Mouse (Mus musculus) brain, embryonic 14.5 days (tissue): ENCODE results near the gene Tbx3. TPM values are rescaled to one million over a fixed set of nuclear protein-coding genes. Genes with fewer than 3 reads are reported as not detected.
A peak's percentile ranks its signal among the peaks of the same experiment; 100 is the strongest.

ENCODE experiments used
- DNase-seq: peaks from one replicate; pipeline ENCODE4 v3.0.0-alpha.2; 2011; ENCODE audit warnings: low read depth
- CTCF ChIP-seq: fragments of 200-500 bp; IDR thresholded peaks from 2 replicates; pipeline ENCODE4 v1.5.1; 2012; ENCODE audit warnings: inconsistent platforms, mild to moderate bottlenecking, moderate library complexity, borderline replicate concordance; ENCODE audit not compliant: insufficient read depth, insufficient read length; ENCODE audit errors: extremely low read depth
- POLR2A ChIP-seq: fragments of 200-500 bp; IDR thresholded peaks from 2 replicates; pipeline ENCODE4 v1.6.1; 2012; ENCODE audit warnings: mild to moderate bottlenecking, inconsistent platforms, borderline replicate concordance; ENCODE audit not compliant: poor library complexity, insufficient read depth, insufficient read length, severe bottlenecking; ENCODE audit errors: extremely low read depth
- polyA plus RNA-seq: library from polyadenylated mRNA; depleted of rRNA; stranded (reverse); fragments of >200 nt; gene quantifications from 2 replicates; pipeline ENCODE4 v1.2.3, GENCODE M21; 2012

Gene Tbx3
- polyA plus RNA-seq, 1 experiment, result 3.0 TPM

- TF ChIP-seq CTCF, result no peak
- TF ChIP-seq POLR2A, result no peak
- peak; percentile 55 for DNase-seq
Measured at GRCm38 (mm10) chr5:119673716-119674605, 3.5 kb downstream of the Tbx3 start.

GRCm38 (mm10) chr5:119674606-119675330 is 4.3 kb downstream of the Tbx3 start:
- DNase-seq, result no peak
- TF ChIP-seq CTCF (no peak), POLR2A (no peak)

- no peak for DNase-seq
- TF ChIP-seq POLR2A (no peak), CTCF (no peak)
Measured at GRCm38 (mm10) chr5:119676245-119676644, 5.8 kb downstream of the Tbx3 start.

- DNase-seq, result no peak
- TF ChIP-seq POLR2A (no peak), CTCF (no peak)
Measured at GRCm38 (mm10) chr5:119678516-119678915, 8.0 kb downstream of the Tbx3 start.

GRCm38 (mm10) chr5:119679084-119679483 is 8.6 kb downstream of the Tbx3 start:
- DNase-seq, result no peak
- TF ChIP-seq CTCF (no peak), POLR2A (no peak)

GRCm38 (mm10) chr5:119679614-119680328 is 9.3 kb downstream of the Tbx3 start:
- no peak for TF ChIP-seq POLR2A
- no peak for TF ChIP-seq CTCF

GRCm38 (mm10) chr5:119680329-119681010 is 10.0 kb downstream of the Tbx3 start:
- no peak for DNase-seq
- no peak for TF ChIP-seq CTCF
- TF ChIP-seq POLR2A, result no peak

More at GRCm38 (mm10) chr5:119679614-119680328, 9.3 kb downstream of the Tbx3 start:
- DNase-seq, result no peak

GRCm38 (mm10) chr5:119681011-119681832 is 10.8 kb downstream of the Tbx3 start:
- TF ChIP-seq POLR2A (no peak), CTCF (no peak)

GRCm38 (mm10) chr5:119681833-119682210 is 11.4 kb downstream of the Tbx3 start:
- no peak for DNase-seq
- TF ChIP-seq POLR2A, result no peak

More at GRCm38 (mm10) chr5:119681011-119681832, 10.8 kb downstream of the Tbx3 start:
- DNase-seq, result no peak

- DNase-seq, result peak; percentile 36
- TF ChIP-seq CTCF (no peak), POLR2A (no peak)
Measured at GRCm38 (mm10) chr5:119682646-119683515, 12.4 kb downstream of the Tbx3 start.

GRCm38 (mm10) chr5:119683861-119684260 is 13.4 kb downstream of the Tbx3 start:
- TF ChIP-seq CTCF, result no peak
- TF ChIP-seq POLR2A, result no peak
- peak; percentile 42 for DNase-seq
